Mouse (Mus musculus): ENCODE results near the gene Dido1. TPM values are rescaled to one million over a fixed set of nuclear protein-coding genes. Genes with fewer than 3 reads are reported as not detected.

Dido1 gene
- polyA plus RNA-seq, 1 experiment from 2014 or later, result 12.6 TPM

Other genes starting within 250 kb of the Dido1 start
- 0.02 TPM in 1 of 2 replicates, not detected in the other for gene Ntsr1, start 210.0 kb downstream of the Dido1 start, polyA plus RNA-seq (2015; fragmentation: Nextera tagmentation; extraction: Ambion mirVana)
- gene Mrgbp, start 128.7 kb downstream of the Dido1 start, polyA plus RNA-seq (2015; fragmentation: Nextera tagmentation; extraction: Ambion mirVana), result 6.6 and 7.4 TPM in 2 replicates
- gene Ogfr, start 120.8 kb downstream of the Dido1 start, polyA plus RNA-seq (2015; fragmentation: Nextera tagmentation; extraction: Ambion mirVana), result 21.1 and 22.5 TPM in 2 replicates
- gene Col9a3, start 112.2 kb downstream of the Dido1 start, polyA plus RNA-seq (2015; fragmentation: Nextera tagmentation; extraction: Ambion mirVana), result 0.78 and 1.3 TPM in 2 replicates
- 0.07 TPM in 1 of 2 replicates, not detected in the other for gene Tcfl5, start 67.3 kb downstream of the Dido1 start, polyA plus RNA-seq (2015; fragmentation: Nextera tagmentation; extraction: Ambion mirVana)
- gene Gid8, start 118 bp upstream of the Dido1 start, polyA plus RNA-seq (2015; fragmentation: Nextera tagmentation; extraction: Ambion mirVana), result 101 and 112 TPM in 2 replicates
- gene Slc17a9, start 15.3 kb upstream of the Dido1 start, polyA plus RNA-seq (2015; fragmentation: Nextera tagmentation; extraction: Ambion mirVana), result 10.4 and 10.8 TPM in 2 replicates
- not detected in 2 replicates for gene Bhlhe23, start 66.9 kb upstream of the Dido1 start, polyA plus RNA-seq (2015; fragmentation: Nextera tagmentation; extraction: Ambion mirVana)
- 4.2 and 4.6 TPM in 2 replicates for gene Ythdf1, start 210.9 kb upstream of the Dido1 start, polyA plus RNA-seq (2015; fragmentation: Nextera tagmentation; extraction: Ambion mirVana)
- gene Birc7, start 219.0 kb upstream of the Dido1 start, polyA plus RNA-seq (2015; fragmentation: Nextera tagmentation; extraction: Ambion mirVana), result not detected in 2 replicates
- 1.1 and 1.6 TPM in 2 replicates for gene Nkain4, start 244.7 kb upstream of the Dido1 start, polyA plus RNA-seq (2015; fragmentation: Nextera tagmentation; extraction: Ambion mirVana)

All from liver, embryonic 16.5 days (tissue).